Mouse (Mus musculus) gastrocnemius, postnatal 36 days (tissue): ENCODE results near the gene Olfr1185-ps1. TPM values are rescaled to one million over a fixed set of nuclear protein-coding genes. Genes with fewer than 3 reads are reported as not detected.
"Not testable (repeated sequence)": the region's sequence is repeated elsewhere in the genome, so short reads cannot be mapped to it uniquely, and the experiment has no call there.

Experiments used
- DNase-seq, 2 experiments: peaks; one replicate each; pipeline ENCODE4 v3.0.0; 2022
- intact Hi-C: fragments of 180-260 bp; cut with DNase I; formaldehyde crosslinking; loops from one replicate; pipeline ENCODE4 v1.15.1; 2025
- long read RNA-seq, 2 experiments: library from polyadenylated mRNA; stranded (forward); transcript quantifications; one replicate each; pipeline ENCODE4 v2.0.0; 2021
- total RNA-seq, 2 experiments: library from RNA; stranded (reverse); gene quantifications; 2 replicates each; pipeline ENCODE4 v1.2.3; 2021

The Olfr1185-ps1 gene
- not detected for total RNA-seq
- long read RNA-seq, experiment 1 = 0 reads
- long read RNA-seq, experiment 2 = 0 reads

GRCm38 (mm10) chr2:88493020-88493419 is at the start of gene Olfr1185-ps1:
Gene Olfr1185-ps1, plus strand, starts transcription at chr2:88493320.
- intact Hi-C loops = no loop called here
- DNase-seq = no peak

- no peak for DNase-seq
- intact Hi-C loops = no loop called here
Measured at GRCm38 (mm10) chr2:88449031-88449430, 44.1 kb upstream of the Olfr1185-ps1 start, which contains the start of gene Gm13757. Gene Gm13757, minus strand, starts transcription at chr2:88449131.

GRCm38 (mm10) chr2:88454567-88454966 is 38.6 kb upstream of the Olfr1185-ps1 start, which contains the start of gene Olfr1183:
Gene Olfr1183, plus strand, starts transcription at chr2:88454867.
- intact Hi-C loops, DNase-seq: not testable (repeated sequence)

- no peak for DNase-seq
- intact Hi-C loops = no loop called here
Measured at GRCm38 (mm10) chr2:88483298-88483697, 9.8 kb upstream of the Olfr1185-ps1 start, which contains the start of gene Olfr1184. Gene Olfr1184, plus strand, starts transcription at chr2:88483598.

GRCm38 (mm10) chr2:88518251-88518650 is 25.1 kb downstream of the Olfr1185-ps1 start, which contains the start of gene Olfr1186:
Gene Olfr1186, plus strand, starts transcription at chr2:88518551.
- DNase-seq = no peak
- intact Hi-C loops = no loop called here

- DNase-seq = no peak
- intact Hi-C loops = no loop called here
Measured at GRCm38 (mm10) chr2:88525720-88526119, 32.6 kb downstream of the Olfr1185-ps1 start.

Other genes with a start within 250 kb of the Olfr1185-ps1 start
- not detected for gene Olfr1173, start 213.4 kb upstream of the Olfr1185-ps1 start, total RNA-seq
- not detected for gene Olfr1174-ps, start 178.2 kb upstream of the Olfr1185-ps1 start, total RNA-seq
- gene Olfr1175-ps, start 166.1 kb upstream of the Olfr1185-ps1 start, total RNA-seq = not detected
- gene Olfr1176, start 156.6 kb upstream of the Olfr1185-ps1 start, total RNA-seq = not detected
- not detected for gene Olfr1177-ps, start 146.8 kb upstream of the Olfr1185-ps1 start, total RNA-seq
- not detected for gene Olfr1178, start 106.3 kb upstream of the Olfr1185-ps1 start, total RNA-seq
- gene Olfr1179, start 86.9 kb upstream of the Olfr1185-ps1 start, total RNA-seq = not detected
- not detected for gene Olfr1180, start 74.2 kb upstream of the Olfr1185-ps1 start, total RNA-seq
- gene Olfr1181, start 67.1 kb upstream of the Olfr1185-ps1 start, total RNA-seq = not detected
- gene Gm13757, start 44.2 kb upstream of the Olfr1185-ps1 start, total RNA-seq = not detected
- not detected for gene Olfr1183, start 38.5 kb upstream of the Olfr1185-ps1 start, total RNA-seq
- gene Olfr1184, start 9.7 kb upstream of the Olfr1185-ps1 start, total RNA-seq = not detected
- gene Olfr1186, start 25.2 kb downstream of the Olfr1185-ps1 start, total RNA-seq = not detected
- not detected for gene Olfr1188, start 63.6 kb downstream of the Olfr1185-ps1 start, total RNA-seq
- not detected for gene Olfr1189, start 93.1 kb downstream of the Olfr1185-ps1 start, total RNA-seq
- not detected for gene Olfr1191-ps1, start 147.2 kb downstream of the Olfr1185-ps1 start, total RNA-seq
- not detected for gene Olfr1192-ps1, start 155.2 kb downstream of the Olfr1185-ps1 start, total RNA-seq
- not detected for gene Olfr1193, start 182.3 kb downstream of the Olfr1185-ps1 start, total RNA-seq
- not detected for gene Olfr1195, start 195.9 kb downstream of the Olfr1185-ps1 start, total RNA-seq
- gene Olfr1196, start 211.3 kb downstream of the Olfr1185-ps1 start, total RNA-seq = not detected
- not detected for gene Olfr1197, start 239.0 kb downstream of the Olfr1185-ps1 start, total RNA-seq